Mouse (Mus musculus) midbrain, postnatal 0 days (tissue): ENCODE results near the gene Gmppb. TPM values are rescaled to one million over a fixed set of nuclear protein-coding genes. Genes with fewer than 3 reads are reported as not detected.
A peak's percentile ranks its signal among the peaks of the same experiment; 100 is the strongest.

Experiments
- ATAC-seq: fragments of 200-750 bp; cut with Nextera tagmentation; 2 replicates; pipeline ENCODE4 v1.8.0; 2017; ENCODE audit warnings: moderate number of reproducible peaks, mild to moderate bottlenecking, moderate TSS enrichment, moderate library complexity; ENCODE audit not compliant: low FRiP score
- DNase-seq: peaks from one replicate; pipeline ENCODE4 v3.0.0-alpha.2; 2015; ENCODE audit warnings: low spot score
- H3K27ac ChIP-seq: fragments of 300-500 bp; sonication (generic); 2 replicates; pipeline ENCODE4 v1.5.1; 2014; ENCODE audit warnings: low read depth, mild to moderate bottlenecking, low read length, mixed read lengths
- H3K27me3 ChIP-seq: fragments of 300-500 bp; sonication (generic); 2 replicates; pipeline ENCODE4 v1.6.1; 2014; ENCODE audit warnings: low read length, control low read depth, mixed read lengths; ENCODE audit not compliant: insufficient read depth
- H3K36me3 ChIP-seq: fragments of 300-500 bp; sonication (generic); 2 replicates; pipeline ENCODE4 v1.6.1; 2014; ENCODE audit warnings: low read length, control low read depth, mixed read lengths; ENCODE audit not compliant: insufficient read depth
- H3K4me1 ChIP-seq: fragments of 300-500 bp; sonication (generic); 2 replicates; pipeline ENCODE4 v1.6.1; 2014; ENCODE audit warnings: mild to moderate bottlenecking, control low read depth, antibody characterized with exemption, low read length, mixed read lengths; ENCODE audit not compliant: insufficient read depth
- H3K4me2 ChIP-seq: fragments of 300-500 bp; sonication (generic); 2 replicates; pipeline ENCODE4 v1.6.1; 2014; ENCODE audit warnings: low read depth, mild to moderate bottlenecking, low read length, mixed read lengths; ENCODE audit not compliant: poor library complexity, severe bottlenecking
- H3K4me3 ChIP-seq: fragments of 300-500 bp; sonication (generic); 2 replicates; pipeline ENCODE4 v1.5.1; 2014; ENCODE audit warnings: low read depth, mild to moderate bottlenecking, low read length, moderate library complexity
- H3K9ac ChIP-seq: fragments of 300-500 bp; sonication (generic); replicated peaks from 2 replicates; pipeline ENCODE4 v1.6.1; 2014; ENCODE audit warnings: mild to moderate bottlenecking, low read length, moderate library complexity, mixed read lengths; ENCODE audit not compliant: poor library complexity, severe bottlenecking
- H3K9me3 ChIP-seq: fragments of 300-500 bp; sonication (generic); 2 replicates; pipeline ENCODE4 v1.6.1; 2016; ENCODE audit warnings: low read length, control low read depth
- CTCF ChIP-seq: IDR thresholded peaks from 2 replicates; pipeline ENCODE4 v1.5.1; 2016; ENCODE audit warnings: antibody characterized with exemption, mild to moderate bottlenecking
- WGBS: fragments of 180-500 bp; shearing (Covaris S2); extraction: QIAGEN DNeasy Blood & Tissue Kit; methylation state at CpG from one replicate; pipeline ENCODE4 v1.1.7; 2014; 5-methylcytosine and 5-hydroxymethylcytosine counted together
- polyA plus RNA-seq: library from polyadenylated mRNA; unstranded; fragments of >200 nt; fragmentation: Nextera tagmentation; extraction: Ambion mirVana; gene quantifications from 2 replicates; pipeline ENCODE4 v1.2.1, GENCODE M21; 2015
- total RNA-seq: library from RNA; depleted of rRNA; stranded (reverse); fragments of >200 nt; gene quantifications from 2 replicates; pipeline ENCODE4 v1.2.3, GENCODE M21; 2014

The Gmppb gene
- total and polyA plus RNA-seq, 2 experiments from 2014 or later = 14.9 to 18.7 TPM

DNA sequence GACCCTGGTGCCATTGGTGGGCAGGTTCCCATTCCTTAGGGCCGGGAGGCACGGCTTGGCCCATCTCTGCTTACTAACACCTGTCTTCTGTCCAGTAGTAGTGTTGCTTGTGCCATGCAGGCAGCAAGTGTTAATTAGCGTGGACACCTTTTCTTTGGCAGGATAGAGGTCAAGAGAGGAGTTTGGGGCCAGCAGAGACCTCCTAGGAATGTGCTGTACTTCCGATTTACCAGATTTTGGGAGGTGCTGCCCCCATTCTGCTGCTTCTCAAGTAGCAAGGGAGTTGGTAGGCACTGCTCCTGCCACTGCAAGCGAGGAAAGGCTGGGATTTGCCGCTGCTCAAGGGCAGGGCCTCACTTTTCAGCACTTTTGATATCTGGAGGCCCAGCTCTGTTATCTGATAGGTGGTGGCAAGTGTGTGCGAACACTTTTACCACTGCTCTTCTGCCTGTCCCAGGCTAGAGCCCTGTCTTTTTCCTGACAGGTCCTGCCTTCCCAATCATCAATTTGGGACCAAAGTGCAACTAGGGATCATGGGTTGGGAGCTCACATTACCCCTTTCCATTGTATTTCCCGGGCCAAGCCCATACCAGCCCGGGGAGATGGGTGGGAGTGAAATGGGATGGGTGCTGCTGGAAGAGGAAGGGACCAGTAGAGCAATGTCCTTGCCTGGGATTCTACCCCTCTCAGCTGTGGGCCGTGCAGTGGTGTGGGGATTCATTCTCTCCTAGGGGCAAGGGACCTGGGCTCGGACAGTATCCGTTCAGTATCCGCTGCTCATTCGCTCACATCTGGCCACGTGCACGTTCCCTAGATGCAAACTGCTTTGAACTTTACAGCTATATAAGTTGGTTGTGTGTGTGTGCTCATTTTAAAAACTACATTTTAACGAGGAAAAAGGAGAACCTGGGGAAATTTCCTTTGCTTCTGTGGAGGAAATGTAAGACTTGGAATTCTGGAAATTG is 1.2 kb upstream of the Gmppb start:
- no peak for TF ChIP-seq CTCF
- ATAC-seq (no peak), DNase-seq (no peak)
- H3K4me1 ChIP-seq = peaks cover 7% of the 10 kb centered on the region; the same call in 1 of the 2 replicates
- H3K27ac ChIP-seq = no peak overlapping the region
- peaks cover 42% of the 10 kb centered on the region for H3K36me3 ChIP-seq
- peak overlapping the region; percentile 74; the same call in 1 of the 2 replicates for H3K9ac ChIP-seq
- H3K27me3 ChIP-seq = no peaks in the 10 kb centered on the region
- peak overlapping the region; percentile 95 for H3K4me2 ChIP-seq
- 48% methylated on average over 17 of the region's 17 CpGs for WGBS
- H3K9me3 ChIP-seq = no peaks in the 10 kb centered on the region
- peak overlapping the region; percentile 70; the same call in 1 of the 2 replicates for H3K4me3 ChIP-seq

DNA sequence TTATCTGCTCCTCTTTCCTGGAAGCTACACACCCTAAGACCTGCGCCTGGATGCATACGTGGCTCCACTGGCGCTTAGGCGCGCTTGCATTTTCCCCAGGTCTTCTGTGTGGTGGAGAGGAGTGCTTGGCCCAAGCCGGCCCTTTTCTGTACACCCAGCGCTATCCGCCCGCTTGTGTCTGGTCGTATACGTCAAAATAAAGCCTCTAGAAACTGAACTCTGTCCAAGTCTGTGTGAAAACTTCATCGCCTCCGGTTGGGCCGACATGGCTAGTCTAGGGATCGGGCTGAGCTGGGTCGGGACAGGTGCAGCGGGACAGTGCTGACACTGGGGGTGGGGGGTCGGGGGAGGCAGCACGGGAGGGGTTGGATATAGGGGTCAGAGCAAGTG is 481 bp upstream of the Gmppb start:
- Histone ChIP-seq H3K4me3 (peak overlapping the region; percentile 70), H3K36me3 (peaks cover 37% of the 10 kb centered on the region), H3K9ac (peak overlapping the region; percentile 74), H3K27me3 (no peaks in the 10 kb centered on the region), H3K4me1 (peaks cover 7% of the 10 kb centered on the region; the same call in 1 of the 2 replicates), H3K9me3 (no peaks in the 10 kb centered on the region), H3K27ac (no peak overlapping the region), H3K4me2 (peak overlapping the region; percentile 95)
- 1% methylated on average over 19 of the region's 19 CpGs for WGBS
- DNase-seq (no peak), ATAC-seq (peak; percentile 44; the same call in 1 of the 2 replicates)
- no peak for TF ChIP-seq CTCF

DNA sequence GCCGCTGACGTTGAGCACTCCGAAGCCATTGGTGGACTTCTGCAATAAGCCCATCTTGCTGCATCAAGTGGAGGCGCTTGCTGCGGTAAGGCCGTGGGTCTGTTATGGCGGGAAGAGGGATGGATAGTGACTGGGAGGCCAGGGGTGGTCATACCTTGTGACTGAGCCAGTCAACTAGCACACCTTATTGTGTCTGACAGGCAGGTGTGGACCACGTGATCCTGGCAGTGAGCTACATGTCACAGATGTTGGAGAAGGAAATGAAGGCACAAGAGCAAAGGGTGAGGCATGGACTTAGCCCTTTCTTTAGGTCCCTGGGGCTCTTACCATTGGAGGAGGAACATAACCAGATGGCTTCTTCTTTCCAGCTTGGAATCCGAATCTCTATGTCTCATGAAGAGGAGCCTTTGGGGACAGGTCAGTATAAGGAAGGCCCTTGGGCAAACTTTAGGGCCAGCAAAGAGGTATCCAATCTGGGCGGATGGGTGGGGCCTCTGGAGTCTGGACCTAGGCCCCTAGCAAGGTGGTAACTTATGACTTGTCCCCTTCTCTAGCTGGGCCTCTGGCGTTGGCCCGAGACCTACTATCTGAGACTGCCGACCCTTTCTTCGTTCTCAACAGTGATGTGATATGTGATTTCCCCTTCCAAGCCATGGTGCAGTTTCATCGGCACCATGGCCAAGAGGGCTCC is 664 bp downstream of the Gmppb start:
- H3K36me3 ChIP-seq = peaks cover 44% of the 10 kb centered on the region
- no peaks in the 10 kb centered on the region for H3K27me3 ChIP-seq
- H3K4me2 ChIP-seq = peak overlapping the region; percentile 95
- DNase-seq = no peak
- WGBS = 43% methylated on average over 15 of the region's 15 CpGs
- TF ChIP-seq CTCF = no peak
- ATAC-seq = peak; percentile 32
- H3K9me3 ChIP-seq = no peaks in the 10 kb centered on the region
- peak overlapping the region; percentile 71 for H3K27ac ChIP-seq
- H3K4me3 ChIP-seq = peak overlapping the region; percentile 70
- peaks cover 7% of the 10 kb centered on the region; the same call in 1 of the 2 replicates for H3K4me1 ChIP-seq
- H3K9ac ChIP-seq = peak overlapping the region; percentile 74

DNA sequence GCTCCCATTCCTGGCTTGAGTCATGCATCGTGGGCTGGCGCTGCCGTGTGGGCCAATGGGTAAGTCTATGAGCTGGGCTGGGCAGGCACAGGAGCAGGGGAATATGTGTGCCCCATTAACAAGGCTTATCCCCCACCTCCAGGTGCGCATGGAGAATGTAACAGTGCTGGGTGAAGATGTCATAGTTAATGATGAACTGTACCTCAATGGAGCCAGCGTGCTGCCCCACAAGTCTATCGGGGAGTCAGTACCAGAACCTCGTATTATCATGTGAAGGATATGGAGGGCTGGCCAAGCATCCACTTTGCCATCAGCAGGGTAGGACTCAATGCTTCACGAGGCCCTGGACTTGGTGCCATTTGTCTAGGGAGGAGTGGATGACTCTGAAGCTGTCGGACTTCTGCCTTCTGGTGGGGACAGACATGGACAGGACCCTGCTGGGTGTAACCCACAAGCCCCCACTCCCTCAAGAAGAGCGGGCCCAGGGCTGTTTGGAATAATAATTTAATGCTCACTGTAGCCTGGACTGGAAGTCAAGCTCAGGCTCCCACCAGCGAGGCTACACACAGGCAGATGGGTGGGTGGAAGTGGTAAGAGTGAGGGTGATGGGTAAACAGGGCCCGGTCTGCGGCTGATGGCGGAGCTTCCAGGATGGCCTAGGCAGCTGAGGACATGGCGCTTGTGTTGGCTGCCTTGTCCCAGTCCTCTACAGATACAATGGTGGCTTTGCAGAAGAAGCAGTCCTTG is 2.3 kb downstream of the Gmppb start:
- TF ChIP-seq CTCF = no peak
- H3K9ac ChIP-seq = no peak overlapping the region

DNA sequence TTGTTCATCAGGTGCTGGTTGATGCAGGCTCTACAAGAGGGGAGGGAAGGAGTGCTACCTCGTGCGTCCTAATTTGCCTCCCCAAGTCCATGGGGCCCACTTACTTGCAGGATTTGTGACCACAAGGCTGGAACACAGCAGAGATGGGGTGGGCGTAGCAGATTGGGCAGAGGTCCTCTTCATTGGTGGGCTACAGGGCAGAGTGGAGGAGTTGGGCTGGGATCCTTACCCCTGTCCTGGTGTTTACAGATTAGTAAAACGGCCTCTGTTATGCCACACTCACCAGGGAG is 2.8 kb downstream of the Gmppb start:
- Histone ChIP-seq H3K4me1 (peaks cover 7% of the 10 kb centered on the region; the same call in 1 of the 2 replicates), H3K27me3 (no peaks in the 10 kb centered on the region), H3K4me3 (no peak overlapping the region), H3K9me3 (no peaks in the 10 kb centered on the region), H3K27ac (no peak overlapping the region), H3K4me2 (no peak overlapping the region), H3K9ac (no peak overlapping the region), H3K36me3 (peaks cover 42% of the 10 kb centered on the region)
- WGBS = 90% methylated on average over 4 of the region's 4 CpGs
- TF ChIP-seq CTCF = no peak
- no peak for DNase-seq
- ATAC-seq = no peak

More for the DNA sequence above, 2.3 kb downstream of the Gmppb start:
- no peak overlapping the region for H3K4me3 ChIP-seq
- H3K27me3 ChIP-seq = no peaks in the 10 kb centered on the region
- WGBS = 92% methylated on average over 15 of the region's 15 CpGs
- no peak for DNase-seq
- no peak for ATAC-seq
- no peaks in the 10 kb centered on the region for H3K9me3 ChIP-seq
- H3K27ac ChIP-seq = no peak overlapping the region
- H3K4me1 ChIP-seq = peaks cover 7% of the 10 kb centered on the region; the same call in 1 of the 2 replicates
- H3K36me3 ChIP-seq = peaks cover 41% of the 10 kb centered on the region
- no peak overlapping the region for H3K4me2 ChIP-seq
